Mouse (Mus musculus) frontal cortex, adult (tissue): ENCODE results near the gene Zdhhc18.
A peak's percentile ranks its signal among the peaks of the same experiment; 100 is the strongest.

Experiments
- ATAC-seq: cut with Nextera tagmentation; 2 replicates; pipeline ENCODE4 v1.9.2; 2017; ENCODE audit warnings: mild to moderate bottlenecking, moderate library complexity, mixed read lengths; ENCODE audit not compliant: low TSS enrichment

Gene Zdhhc18

DNA sequence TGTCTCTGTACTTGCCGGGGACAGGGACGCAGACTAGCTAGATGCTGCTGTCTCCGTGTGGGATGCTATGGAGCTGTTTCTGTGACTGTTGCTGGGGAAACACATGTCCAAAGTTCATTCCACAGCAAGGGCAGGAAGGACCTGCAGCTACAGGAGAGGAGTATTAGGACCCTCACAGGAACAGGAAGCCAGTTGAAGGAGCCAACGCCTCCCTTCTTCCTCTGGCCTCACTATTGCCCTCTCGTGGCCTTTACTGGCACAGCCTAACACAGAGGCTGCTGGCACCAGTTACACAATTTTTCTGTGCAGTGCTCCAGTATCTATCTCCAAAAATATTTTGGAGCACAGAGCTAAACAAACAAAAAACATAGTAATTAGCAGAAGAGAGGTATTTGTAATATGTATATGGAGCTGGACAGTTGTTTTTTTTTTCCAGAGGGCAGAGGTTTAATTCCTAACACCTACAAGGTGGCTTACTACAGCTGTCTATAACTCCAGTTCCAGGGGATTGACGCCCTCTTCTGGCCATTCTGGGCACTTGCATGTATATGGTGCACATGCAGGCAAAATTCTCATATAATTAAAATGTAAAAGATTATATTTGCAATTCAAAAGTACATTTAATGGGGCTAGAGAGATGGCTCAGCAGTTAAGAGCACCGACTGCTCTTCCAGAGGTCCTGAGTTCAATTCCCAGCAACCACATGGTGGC lies at the start of gene Zdhhc18:
Zdhhc18 (minus strand) TSS at position 166 of the 711 bp plus-strand sequence.
- peak; percentile 84; the same call in 1 of the 2 replicates for ATAC-seq

DNA sequence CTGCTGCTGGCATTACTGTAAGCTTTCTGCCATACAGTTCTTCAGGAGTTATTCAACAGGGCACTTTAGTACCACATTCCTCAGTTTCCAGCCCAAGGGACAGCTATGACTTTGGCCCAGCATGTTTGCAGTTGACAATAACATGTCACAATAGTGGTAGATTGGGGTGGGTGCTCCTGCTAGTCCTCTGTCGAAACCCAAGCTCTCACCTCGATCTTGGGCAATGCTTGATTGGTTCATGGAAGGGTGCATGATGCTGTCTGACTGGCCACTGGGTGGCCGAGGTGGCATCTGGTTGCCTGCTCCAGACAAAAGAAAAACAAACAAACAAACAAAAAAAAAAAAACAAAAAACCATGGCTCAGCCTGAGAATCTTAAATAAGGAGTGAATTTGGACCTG lies 45.4 kb upstream of the Zdhhc18 start:
- no peak for ATAC-seq

DNA sequence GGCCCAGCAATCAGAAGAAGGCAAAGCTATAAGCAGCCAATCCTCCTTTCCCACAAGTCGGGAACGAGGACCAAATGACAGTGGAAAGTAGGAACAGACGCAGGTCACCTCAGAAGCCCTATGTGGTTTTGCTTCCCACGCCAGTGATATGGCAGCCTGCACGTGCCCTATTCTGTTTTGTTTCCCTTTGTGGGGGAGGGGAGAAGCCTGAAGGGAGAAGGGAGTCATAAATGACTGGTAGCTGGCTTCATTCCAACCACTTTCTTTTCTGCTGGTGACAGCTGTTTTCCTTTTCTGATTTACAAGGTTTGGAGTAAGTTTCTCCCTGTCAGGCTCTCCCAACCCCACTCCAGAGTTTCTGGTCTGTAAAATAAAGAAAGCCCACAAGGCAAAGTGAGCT lies 40.3 kb upstream of the Zdhhc18 start:
- no peak for ATAC-seq

DNA sequence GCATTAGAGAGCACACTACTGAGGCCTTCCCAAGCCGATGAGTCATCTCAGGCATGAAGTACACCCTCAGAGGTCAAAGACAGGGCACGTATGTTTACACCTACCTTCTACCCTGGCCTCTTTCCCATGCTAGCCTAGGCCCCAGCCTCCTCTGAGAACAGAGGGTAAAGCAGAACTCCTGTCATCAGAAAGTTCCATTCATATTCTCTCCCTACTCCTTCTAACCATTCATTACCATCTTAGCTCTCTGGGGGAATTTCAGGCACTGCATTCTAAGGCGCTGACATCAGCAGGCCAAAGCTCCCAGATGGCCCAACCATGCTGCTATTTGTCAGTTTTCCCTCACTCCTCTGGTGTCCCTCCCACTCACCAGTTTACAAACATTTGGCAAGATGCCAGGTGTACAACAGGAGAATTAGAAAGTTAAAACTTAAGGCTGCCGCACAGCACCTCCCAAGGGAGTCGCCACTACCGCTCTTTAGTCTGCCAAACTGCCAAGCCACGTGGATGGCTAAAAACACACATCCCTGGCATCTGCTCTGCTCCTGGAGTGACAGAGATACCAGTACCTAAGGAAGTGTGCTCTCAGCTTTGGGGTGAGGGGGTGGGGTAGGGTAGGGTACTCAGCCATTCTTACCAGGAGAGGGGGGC lies 38.6 kb upstream of the Zdhhc18 start:
- peak; percentile 72 for ATAC-seq

DNA sequence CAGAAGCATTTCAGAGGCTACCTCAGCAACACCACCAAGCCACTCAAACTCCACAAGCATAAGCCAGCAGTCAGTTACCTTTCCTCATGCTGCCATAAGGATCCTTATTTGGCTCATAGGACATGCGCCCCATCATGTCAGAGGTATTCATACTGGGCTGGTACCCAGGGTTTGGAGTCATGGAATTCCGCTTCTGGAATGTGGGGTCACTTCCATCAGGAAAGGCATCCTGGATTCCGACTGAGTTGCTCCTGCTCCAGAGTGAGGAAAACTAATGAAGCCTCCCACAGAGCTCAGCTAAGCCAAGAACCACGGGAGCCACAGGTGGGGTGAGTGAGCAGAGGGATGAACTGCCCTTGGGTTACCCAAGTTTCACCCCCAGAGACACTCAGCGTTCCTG lies 37.2 kb upstream of the Zdhhc18 start:
- no peak for ATAC-seq

DNA sequence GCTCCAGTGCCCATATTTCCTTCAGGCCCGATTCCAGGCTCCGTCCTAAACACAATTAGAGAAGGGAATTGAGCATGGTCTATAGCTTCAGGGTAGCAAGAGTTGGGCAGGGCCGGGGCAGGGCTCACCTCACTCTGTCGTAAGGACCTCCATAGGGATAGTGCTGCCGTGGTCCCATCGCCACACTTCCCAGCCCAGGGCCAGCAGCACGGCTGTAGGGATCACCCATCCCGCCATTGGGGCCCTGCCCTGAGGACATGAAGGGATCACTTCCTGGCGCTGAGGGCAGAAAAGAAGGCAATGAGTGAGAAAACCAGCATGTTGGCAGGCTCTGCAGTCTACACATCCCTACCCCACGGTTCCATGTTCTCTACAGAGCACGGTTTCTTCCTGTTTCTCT lies 36.6 kb upstream of the Zdhhc18 start:
- no peak for ATAC-seq

DNA sequence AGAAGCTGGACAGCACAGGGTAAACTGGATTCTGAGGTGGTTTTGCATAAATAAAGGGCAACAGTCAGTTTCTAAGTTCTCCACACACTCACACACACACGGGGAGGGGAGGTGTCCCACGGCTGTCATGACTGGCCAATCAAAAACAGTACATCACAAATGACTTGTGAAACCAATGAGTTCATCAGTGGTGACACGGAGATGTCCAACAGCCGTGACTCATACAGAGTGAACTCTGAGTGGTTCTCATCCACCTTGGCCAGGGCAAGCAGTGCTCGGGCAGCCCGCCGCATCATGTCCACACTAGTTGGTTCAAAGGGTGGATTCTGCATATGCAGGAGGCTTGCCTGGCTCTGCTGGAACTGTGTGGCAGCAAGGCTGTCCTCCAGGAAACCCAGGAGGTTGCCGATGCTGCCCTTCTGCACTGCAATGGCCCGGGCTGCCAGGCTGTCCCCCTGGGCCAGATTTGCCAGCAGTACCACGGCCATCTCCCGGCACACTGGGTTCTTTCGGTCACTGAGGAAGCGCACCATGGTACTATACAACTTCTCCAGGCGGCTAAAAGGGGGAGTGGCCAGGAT lies 30.3 kb upstream of the Zdhhc18 start:
- no peak for ATAC-seq

DNA sequence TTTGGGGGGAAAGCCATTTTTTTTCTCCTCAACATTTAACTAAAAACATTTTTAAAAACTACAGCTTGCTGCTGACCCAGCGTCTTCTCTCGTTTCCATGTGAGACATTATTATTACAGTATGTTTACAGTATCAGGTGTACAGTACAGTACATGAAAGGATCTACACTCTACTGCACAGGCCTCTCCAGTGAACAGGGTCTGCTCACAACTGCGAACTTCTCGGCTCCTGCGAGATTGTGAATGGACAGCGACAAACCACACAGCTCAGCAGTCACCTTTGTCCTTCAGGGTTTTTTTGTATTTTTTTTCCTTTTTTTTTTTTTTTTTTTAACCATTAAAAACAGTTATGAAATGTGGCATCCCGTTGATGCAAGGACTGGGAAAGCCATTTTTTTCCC lies 29.7 kb upstream of the Zdhhc18 start:
- no peak for ATAC-seq

DNA sequence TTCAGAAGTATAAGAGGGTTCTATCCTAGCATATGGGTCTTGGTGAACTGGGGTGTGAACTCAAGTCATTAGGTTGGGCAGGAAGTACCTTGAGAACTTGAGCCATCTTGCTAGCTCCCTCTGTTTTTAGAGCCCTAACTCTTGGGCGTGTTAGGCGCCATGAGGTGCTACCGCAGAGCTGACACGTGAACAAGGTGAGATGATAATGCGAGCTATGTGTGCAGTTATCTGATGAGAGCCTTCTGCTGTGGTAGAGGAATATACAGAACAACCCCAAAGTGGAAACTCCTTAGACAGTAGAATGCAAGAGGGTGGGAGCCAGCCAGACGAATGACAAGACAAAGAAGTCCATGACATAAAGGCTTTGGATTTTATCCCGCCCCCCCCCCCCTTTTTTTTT lies 27.3 kb upstream of the Zdhhc18 start:
- no peak for ATAC-seq

DNA sequence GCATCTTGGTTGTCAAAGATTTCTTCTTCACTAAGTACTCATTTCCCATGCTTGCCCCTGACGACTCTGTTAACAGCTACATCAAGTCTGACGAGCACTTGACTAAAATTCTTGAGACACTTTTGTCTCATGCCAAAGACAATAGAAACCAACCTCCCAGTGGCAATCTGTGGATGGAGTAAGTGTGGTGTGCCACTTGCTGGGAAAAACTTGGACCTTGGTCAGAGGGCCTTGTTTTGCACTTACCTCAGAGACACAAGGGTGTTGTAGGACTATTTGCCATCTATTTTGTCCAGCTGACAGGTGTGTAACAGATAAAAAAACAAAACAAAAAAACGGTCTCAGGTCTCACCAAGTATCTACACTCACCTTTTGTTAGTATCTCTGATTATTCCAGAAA lies 26.2 kb upstream of the Zdhhc18 start:
- no peak for ATAC-seq

DNA sequence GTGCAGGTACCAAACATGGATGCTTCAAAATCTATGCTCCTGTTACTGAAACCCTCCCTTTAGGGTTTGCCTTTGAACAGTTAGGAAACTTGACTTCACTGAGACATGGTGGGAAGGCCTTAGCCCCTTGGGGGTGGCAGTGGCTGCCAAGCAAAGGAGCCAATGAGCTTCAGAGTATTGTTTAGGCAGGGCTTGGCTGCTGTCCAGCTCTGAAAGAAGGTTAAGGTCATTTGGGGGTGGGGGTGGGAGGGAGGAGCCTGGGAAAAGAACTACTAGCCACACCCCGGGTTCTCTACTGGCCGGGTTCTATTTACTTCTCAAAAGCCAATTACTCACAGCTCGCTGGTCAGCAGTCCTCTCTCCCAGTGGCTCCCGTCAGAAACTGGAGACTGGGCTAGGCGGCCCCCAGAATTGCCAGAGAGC lies 25.7 kb upstream of the Zdhhc18 start:
- ATAC-seq, result no peak

DNA sequence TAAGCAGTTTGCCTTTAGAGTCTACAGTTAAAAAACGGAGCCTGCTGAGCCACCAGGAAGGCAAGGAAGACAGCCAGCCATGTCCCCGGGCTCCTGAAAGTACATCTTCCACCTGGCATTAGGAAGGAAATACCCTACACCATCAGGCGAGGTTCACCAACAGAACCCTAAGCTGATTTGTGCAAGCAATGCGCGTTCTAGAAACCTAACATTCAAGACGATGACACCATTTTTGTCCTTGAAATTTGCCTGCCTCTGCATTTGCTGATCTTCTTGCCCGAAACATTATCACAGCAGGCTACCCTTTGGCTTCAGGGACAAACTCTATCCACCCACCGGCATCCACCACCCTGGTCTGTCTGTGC lies 24.4 kb upstream of the Zdhhc18 start:
- ATAC-seq, result no peak

DNA sequence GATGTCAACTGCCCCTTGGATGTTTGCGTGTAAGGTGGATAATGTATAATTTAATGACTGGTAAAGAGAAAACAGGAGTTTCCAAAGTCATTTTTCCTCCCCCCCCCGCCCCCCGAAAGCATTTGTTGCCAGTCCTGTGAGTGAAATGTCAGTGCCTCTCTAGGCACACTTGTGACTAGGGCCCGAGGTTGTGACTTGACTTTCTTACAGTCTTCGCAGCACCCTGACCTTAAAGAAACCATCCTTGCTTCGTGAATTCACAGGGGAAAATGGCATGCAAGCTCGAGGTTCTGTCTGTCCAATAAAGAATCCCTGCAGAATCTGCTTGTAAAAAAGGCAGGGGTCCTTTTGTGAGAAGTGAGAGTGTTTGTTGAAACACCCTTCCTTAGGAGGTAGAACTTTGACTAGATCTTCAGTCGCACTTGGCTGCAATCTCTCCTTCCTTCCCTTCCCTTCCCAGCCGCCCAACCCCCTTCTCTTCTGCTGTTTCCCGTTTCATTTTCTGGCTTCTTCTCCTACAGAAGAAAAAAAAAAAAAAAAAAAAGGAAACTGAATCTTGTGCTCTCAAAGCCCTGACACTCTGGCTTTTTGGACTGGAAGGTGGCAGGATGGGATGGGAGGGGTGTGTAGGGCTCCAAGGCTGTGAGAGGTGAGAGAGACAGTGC lies 23.8 kb upstream of the Zdhhc18 start:
- no peak for ATAC-seq

DNA sequence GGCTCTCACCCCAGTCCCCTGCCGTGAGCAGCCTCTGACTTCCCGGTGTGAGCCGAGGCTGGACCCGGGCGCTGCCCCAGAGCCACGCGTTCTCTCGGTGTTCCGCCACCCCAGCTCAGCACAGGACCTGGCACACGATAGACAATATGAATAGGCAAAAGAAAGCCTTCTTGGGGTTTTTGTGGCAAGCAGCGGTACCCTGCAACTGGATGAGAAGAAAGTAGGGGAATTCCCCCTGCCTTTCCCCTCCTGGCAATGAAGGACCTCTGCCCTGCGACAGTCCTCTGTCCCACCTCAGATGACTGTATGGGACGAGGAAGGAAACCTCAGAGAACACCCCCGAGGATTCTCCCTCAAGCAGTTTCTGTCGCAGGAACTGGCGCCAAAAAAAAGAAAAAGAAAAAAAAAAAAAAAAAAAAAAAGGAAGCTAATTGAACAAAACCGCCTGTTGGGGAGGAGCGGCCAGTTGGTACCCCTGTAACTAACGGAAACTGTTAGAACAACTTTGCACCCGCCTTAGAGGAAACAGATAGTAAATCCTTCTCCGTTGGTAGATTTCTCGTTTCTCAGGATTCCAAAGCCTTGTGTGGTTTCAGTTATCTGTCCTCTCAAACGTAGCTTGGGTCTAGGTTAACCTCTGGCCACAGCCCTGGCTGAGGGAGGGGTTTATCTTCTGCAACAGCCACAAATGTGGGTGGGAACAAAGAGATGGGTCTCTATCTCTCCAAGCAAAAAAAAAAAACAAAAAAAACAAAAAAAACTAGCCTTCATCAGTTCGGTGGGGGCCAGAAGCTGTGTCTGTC lies 23.1 kb upstream of the Zdhhc18 start:
- ATAC-seq, result peak; percentile 3; the same call in 1 of the 2 replicates

DNA sequence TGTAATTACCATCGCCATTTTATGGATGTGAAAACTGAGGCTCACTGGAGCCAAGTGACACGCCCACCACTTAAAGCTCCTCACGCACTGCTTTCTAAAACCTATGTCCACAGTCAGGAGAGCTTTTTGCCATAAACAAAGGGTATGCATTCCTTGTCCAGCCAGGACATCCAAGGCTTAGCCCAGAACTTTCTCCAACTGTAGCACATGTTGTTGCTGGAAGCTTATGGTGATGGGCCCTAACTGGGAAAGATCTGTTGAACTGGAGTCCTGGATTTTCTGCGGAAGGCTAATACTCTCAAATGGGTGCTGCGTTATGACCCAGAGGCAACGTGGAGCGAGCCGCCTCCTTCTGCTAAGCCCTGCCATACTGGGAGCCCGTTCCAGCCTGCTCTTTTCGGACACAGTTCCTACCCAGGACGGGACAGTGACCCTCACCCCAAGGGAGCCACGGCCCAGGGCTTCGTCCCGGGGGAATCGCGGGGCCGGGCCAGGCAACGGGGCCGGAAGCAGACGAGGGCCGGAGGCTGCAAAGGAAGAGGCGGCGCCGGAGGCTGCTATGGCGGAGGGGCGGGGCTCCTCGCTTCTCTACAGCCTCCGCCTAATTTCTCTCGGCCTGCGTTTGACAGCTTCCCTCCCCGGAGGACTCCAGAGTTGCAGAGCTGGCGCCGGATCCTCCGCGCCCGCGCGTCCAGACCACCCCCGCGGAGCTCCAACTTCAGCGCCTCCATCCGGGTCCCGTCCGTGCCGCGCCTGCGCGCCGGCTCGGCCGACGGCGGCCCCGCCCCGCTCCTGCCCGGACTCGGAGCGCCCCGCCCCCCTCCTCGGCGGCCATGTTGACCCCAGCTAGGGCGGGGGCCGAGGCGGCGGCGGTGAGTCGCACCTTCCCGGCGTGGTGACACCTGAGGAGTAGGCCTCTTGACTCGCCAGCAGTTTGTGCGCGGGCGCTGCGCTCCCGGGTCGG lies 22.2 kb upstream of the Zdhhc18 start, which contains the start of gene Pigv:
Pigv (minus strand) TSS at position 767 of the 964 bp plus-strand sequence.
- peak; percentile 87 for ATAC-seq

DNA sequence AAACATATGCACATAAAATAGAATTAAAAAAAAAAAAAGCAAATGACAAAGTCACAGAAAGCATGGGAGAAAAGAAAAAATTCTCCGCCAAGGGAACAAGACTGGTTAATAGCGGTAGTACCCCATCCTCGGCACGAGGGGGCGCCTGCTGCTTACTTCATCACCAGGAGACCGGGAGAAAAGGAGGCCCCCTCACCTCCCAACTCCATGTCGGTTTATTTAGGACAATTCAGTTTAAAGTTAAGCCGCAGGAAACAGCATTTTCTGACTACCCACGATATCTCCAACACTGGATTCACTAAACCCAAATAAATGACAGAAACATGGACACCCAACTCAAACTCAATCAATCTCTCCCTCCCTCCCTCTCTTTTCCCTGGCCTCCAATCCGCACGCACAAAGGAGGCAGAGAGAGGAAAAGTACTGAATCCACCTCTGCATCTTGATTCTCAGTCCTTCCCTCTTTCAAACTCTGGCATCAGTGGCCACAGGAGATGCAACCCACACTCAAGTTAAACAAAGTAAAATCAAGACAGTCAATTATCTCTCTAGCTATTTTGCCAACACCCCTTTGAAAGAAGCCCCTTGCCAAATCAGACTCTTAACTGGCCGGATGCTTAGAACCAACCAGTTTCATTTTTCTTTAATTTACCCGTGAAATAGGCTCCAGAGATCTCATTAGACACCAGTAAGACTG lies 21.4 kb upstream of the Zdhhc18 start:
- peak; percentile 28; the same call in 1 of the 2 replicates for ATAC-seq

DNA sequence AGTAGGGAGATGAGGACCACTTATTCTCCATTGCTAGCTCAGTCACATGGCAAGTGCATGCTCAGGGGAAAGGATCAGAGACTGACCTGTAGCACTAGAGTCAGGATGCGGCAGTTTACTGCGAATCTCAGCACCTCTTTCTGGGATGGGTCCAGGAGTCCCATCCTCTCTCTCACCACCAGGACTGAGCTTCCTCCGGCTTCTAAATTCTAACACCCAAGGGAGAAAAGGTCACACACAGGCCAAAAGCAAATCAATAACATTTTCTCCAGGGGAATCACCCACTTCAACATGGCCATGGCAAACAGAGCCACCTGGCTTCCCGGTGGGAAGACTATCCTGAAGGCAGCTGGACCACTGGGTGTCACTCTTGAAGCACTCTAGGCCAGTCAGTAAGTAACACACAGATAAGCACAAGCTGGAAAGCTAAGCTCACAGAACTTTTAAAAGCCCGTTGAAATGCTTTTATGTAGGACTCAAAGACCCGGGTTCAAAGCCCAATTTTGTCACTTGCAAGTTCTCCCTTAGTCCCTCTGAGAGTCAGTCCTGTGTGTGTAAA lies 19.8 kb upstream of the Zdhhc18 start:
- no peak for ATAC-seq

DNA sequence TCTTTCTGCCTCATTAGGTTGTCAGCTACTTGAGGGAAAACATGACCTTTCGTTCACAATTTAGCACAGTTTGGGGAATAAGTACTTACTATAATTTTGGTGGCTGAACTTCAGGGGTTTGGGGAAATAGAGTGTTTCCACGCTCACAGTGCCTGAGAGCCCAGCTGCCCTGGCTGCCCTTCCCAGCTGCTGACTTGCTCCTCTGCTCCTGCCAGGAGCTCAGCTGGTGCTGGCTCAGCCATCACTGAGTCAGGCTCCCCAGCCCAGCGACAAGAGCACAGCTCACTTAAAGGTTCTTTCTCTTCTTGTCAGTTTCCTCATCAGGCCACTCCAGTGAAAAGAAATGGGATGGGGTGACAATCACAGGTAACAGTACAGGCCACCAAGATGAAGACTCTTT lies 18.6 kb upstream of the Zdhhc18 start:
- ATAC-seq, result no peak

DNA sequence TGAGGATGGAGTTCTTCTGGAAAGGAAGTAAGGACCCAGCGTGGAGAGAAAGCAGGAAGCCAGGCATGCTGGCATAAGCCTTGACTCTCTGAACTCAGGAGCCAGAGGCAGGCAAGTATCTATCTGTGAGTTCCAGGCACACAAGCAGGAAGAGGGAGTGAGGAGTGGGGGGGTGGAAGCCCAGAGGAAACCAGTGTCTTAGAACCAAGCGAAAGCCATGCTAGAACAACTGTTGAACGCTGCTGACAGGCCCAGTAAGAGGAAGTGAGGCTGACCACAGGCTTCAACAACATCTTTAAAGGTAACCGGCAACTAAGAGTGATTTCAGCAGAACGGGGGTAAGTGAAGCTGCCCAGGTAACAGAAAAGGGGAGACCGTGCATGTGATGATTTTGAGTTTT lies 16.2 kb upstream of the Zdhhc18 start:
- ATAC-seq, result no peak

DNA sequence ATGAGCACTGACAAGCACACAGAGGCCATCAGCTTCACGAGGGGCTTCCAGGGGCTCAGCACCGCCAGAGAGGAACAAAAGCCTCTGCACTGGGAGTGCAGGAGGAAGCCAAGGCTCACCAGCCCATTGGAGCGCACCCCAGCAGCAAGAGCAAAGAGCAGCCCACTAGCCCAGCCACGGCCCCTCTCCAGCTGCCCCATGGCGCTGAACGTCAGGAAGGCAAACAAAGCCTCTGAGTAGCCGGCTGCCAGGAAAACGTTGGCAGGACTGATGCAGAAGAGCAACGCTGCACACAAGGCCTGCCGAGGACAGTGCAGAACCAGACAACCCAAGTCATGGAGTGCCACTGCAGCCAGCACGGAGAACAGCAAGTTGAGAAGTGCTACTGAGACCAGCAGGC lies 15.2 kb upstream of the Zdhhc18 start:
- no peak for ATAC-seq
